Mouse (Mus musculus): Measurements from ENCODE around the gene Srsf7. TPM values are rescaled to one million over a fixed set of nuclear protein-coding genes. Genes with fewer than 3 reads are reported as not detected.

Gene Srsf7
- total RNA-seq, 2 experiments from 2014 or later: 101 to 144 TPM

GRCm38 (mm10) chr17:80157489-80157888 lies 49.6 kb downstream of the Srsf7 start:
- DNase-seq: no peak

GRCm38 (mm10) chr17:80156905-80157304 lies 50.2 kb downstream of the Srsf7 start:
- no peak for DNase-seq

GRCm38 (mm10) chr17:80153631-80154030 lies 53.5 kb downstream of the Srsf7 start:
- DNase-seq: no peak

- no peak for DNase-seq
These were observed 54.1 kb downstream of the Srsf7 start for GRCm38 (mm10) chr17:80152767-80153630.

GRCm38 (mm10) chr17:80151353-80151752 lies 55.8 kb downstream of the Srsf7 start:
- no peak for DNase-seq

Other genes with a start within 250 kb of the Srsf7 start
- 10 to 100 TPM; 45.7 to 51.8 TPM for gene Hnrnpll, start 145.0 kb downstream of the Srsf7 start, total RNA-seq (2021)
- gene Galm, start 79.8 kb downstream of the Srsf7 start, total RNA-seq (2021): 10 to 100 TPM; 13.9 to 19.8 TPM
- not detected for gene Ttc39d, start 153 bp upstream of the Srsf7 start, total RNA-seq (2021)
- gene Gemin6, start 17.1 kb upstream of the Srsf7 start, total RNA-seq (2021): 1 to 10 TPM; 7.5 to 7.8 TPM
- gene Morn2, start 82.9 kb upstream of the Srsf7 start, total RNA-seq (2021): 10 to 100 TPM; 13.7 to 17.6 TPM
- 10 to 100 TPM; 11.9 to 12.7 TPM for gene Dhx57, start 83.2 kb upstream of the Srsf7 start, total RNA-seq (2021)
- gene Arhgef33, start 100.1 kb upstream of the Srsf7 start, total RNA-seq (2021): under 1 TPM in 1 of 2 experiments, not detected in 1; 0.63 TPM
- gene Gm10190, start 166.2 kb upstream of the Srsf7 start, total RNA-seq (2021): 1 to 10 TPM in 1 of 2 experiments, not detected in 1; 1.1 TPM

Measured in adrenal gland, postnatal 36 days (tissue).